Mouse (Mus musculus) MEL (cell line): ENCODE results near the gene Gm17581. TPM values are rescaled to one million over a fixed set of nuclear protein-coding genes. Genes with fewer than 3 reads are reported as not detected.

ENCODE experiments used
- DNase-seq: peaks from one replicate; pipeline ENCODE4 v3.0.0; 2011; ENCODE audit warnings: low read depth, low spot score
- H3K27ac ChIP-seq: 2 replicates; pipeline ENCODE4 v1.5.1; 2012; ENCODE audit warnings: low read depth, mild to moderate bottlenecking, control low read depth, low read length, moderate library complexity; ENCODE audit not compliant: control insufficient read depth
- H3K27me3 ChIP-seq, 2 experiments: fragments of 150-350 bp in 1 of 2; sonication (generic) in 1 of 2; 2 replicates each; pipeline ENCODE4 v1.6.1; 2012; ENCODE audit warnings: low read length in 2 of 2, mild to moderate bottlenecking in 2 of 2, improper control_type of control experiment in 1 of 2, moderate library complexity in 1 of 2; ENCODE audit not compliant: insufficient read depth in 2 of 2, control insufficient read depth in 1 of 2
- H3K36me3 ChIP-seq, 2 experiments: 2 replicates each; pipeline ENCODE4 v1.6.1; 2012 to 2014; ENCODE audit warnings: low read length in 2 of 2, improper control_type of control experiment in 1 of 2, inconsistent platforms in 1 of 2, mild to moderate bottlenecking in 1 of 2; ENCODE audit not compliant: insufficient read depth in 2 of 2, control insufficient read depth in 1 of 2
- H3K4me1 ChIP-seq, 2 experiments: fragments of 150-350 bp in 1 of 2; sonication (generic) in 1 of 2; 2 replicates each; pipeline ENCODE4 v1.6.1; 2012; ENCODE audit warnings: low read length in 2 of 2, improper control_type of control experiment in 1 of 2, mild to moderate bottlenecking in 1 of 2; ENCODE audit not compliant: insufficient read depth in 2 of 2, control insufficient read depth in 1 of 2
- H3K4me3 ChIP-seq, 2 experiments: fragments of 150-350 bp in 1 of 2; sonication (generic) in 1 of 2; 2 replicates each; pipeline ENCODE4 v1.5.1; 2012; ENCODE audit warnings: low read depth in 2 of 2, low read length in 2 of 2, mild to moderate bottlenecking in 2 of 2, moderate library complexity in 2 of 2, control low read depth in 1 of 2, improper control_type of control experiment in 1 of 2; ENCODE audit not compliant: control insufficient read depth in 1 of 2, insufficient read depth in 1 of 2
- H3K79me2 ChIP-seq: 2 replicates; pipeline ENCODE4 v1.6.1; 2012; ENCODE audit warnings: mild to moderate bottlenecking, low read length, moderate library complexity; ENCODE audit not compliant: control insufficient read depth, poor library complexity, insufficient read depth
- H3K9ac ChIP-seq: 2 replicates; pipeline ENCODE4 v1.6.1; 2012; ENCODE audit warnings: low read depth, mild to moderate bottlenecking, control low read depth, low read length, moderate library complexity; ENCODE audit not compliant: control insufficient read depth, poor library complexity, severe bottlenecking
- H3K9me3 ChIP-seq: fragments of 150-350 bp; sonication (generic); replicated peaks from 2 replicates; pipeline ENCODE4 v1.6.1; 2012; ENCODE audit warnings: mild to moderate bottlenecking, low read length, improper control_type of control experiment, moderate library complexity; ENCODE audit not compliant: insufficient read depth
- CHD1 ChIP-seq: IDR thresholded peaks from 2 replicates; pipeline ENCODE4 v1.6.1; 2012; ENCODE audit warnings: low read depth, mild to moderate bottlenecking, inconsistent platforms, low read length, improper control_type of control experiment
- CTCF ChIP-seq, 3 experiments: IDR thresholded peaks in 2 of 3; conservative IDR thresholded peaks in 1 of 3; 2 replicates each; pipeline ENCODE4 v1.5.1; 2011 to 2012; ENCODE audit warnings: low read length in 3 of 3, low read depth in 2 of 3, mild to moderate bottlenecking in 2 of 3, improper control_type of control experiment in 1 of 3, inconsistent platforms in 1 of 3, mixed read lengths in 1 of 3, moderate library complexity in 1 of 3; ENCODE audit not compliant: control insufficient read depth in 1 of 3, insufficient read depth in 1 of 3, poor library complexity in 1 of 3, severe bottlenecking in 1 of 3
- EP300 ChIP-seq, 2 experiments: IDR thresholded peaks; 2 replicates each; pipeline ENCODE4 v1.6.1; 2011; ENCODE audit warnings: improper control_type of control experiment in 2 of 2, low read length in 2 of 2, low read depth in 1 of 2, mild to moderate bottlenecking in 1 of 2
- ETS1 ChIP-seq: IDR thresholded peaks from 2 replicates; pipeline ENCODE4 v1.6.1; 2012; ENCODE audit warnings: low read depth, mild to moderate bottlenecking, inconsistent platforms, low read length, improper control_type of control experiment, moderate library complexity
- GABPA ChIP-seq: IDR thresholded peaks from 2 replicates; pipeline ENCODE4 v1.6.1; 2012; ENCODE audit warnings: low read depth, mild to moderate bottlenecking, inconsistent platforms, low read length, improper control_type of control experiment, moderate library complexity
- HCFC1 ChIP-seq: IDR thresholded peaks from 2 replicates; pipeline ENCODE4 v1.6.1; 2012; ENCODE audit warnings: low read depth, mild to moderate bottlenecking, inconsistent platforms, low read length, improper control_type of control experiment, moderate library complexity
- JUND ChIP-seq: IDR thresholded peaks from 2 replicates; pipeline ENCODE4 v1.6.1; 2011; ENCODE audit warnings: low read depth, mild to moderate bottlenecking, improper control_type of control experiment, low read length
- MAFK ChIP-seq: IDR thresholded peaks from 2 replicates; pipeline ENCODE4 v1.6.1; 2011; ENCODE audit warnings: low read depth, mild to moderate bottlenecking, low read length, improper control_type of control experiment, borderline replicate concordance
- MAX ChIP-seq: IDR thresholded peaks from 2 replicates; pipeline ENCODE4 v1.6.1; 2011; ENCODE audit warnings: low read length, improper control_type of control experiment
- MAZ ChIP-seq: IDR thresholded peaks from 2 replicates; pipeline ENCODE4 v1.6.1; 2012; ENCODE audit warnings: low read depth, mild to moderate bottlenecking, inconsistent platforms, low read length, improper control_type of control experiment
- MEF2A ChIP-seq: IDR thresholded peaks from 2 replicates; pipeline ENCODE4 v1.6.1; 2014; ENCODE audit warnings: low read depth, mild to moderate bottlenecking, inconsistent platforms, low read length, improper control_type of control experiment; ENCODE audit not compliant: poor library complexity, insufficient replicate concordance, severe bottlenecking; ENCODE audit errors: extremely low read depth
- MXI1 ChIP-seq: IDR thresholded peaks from 2 replicates; pipeline ENCODE4 v1.6.1; 2011; ENCODE audit warnings: mild to moderate bottlenecking, low read depth, low read length, improper control_type of control experiment
- MYB ChIP-seq: IDR thresholded peaks from 2 replicates; pipeline ENCODE4 v1.6.1; 2011; ENCODE audit warnings: mild to moderate bottlenecking, low read depth, low read length, improper control_type of control experiment
- NELFE ChIP-seq: IDR thresholded peaks from 2 replicates; pipeline ENCODE4 v1.6.1; 2011; ENCODE audit warnings: low read depth, low read length, improper control_type of control experiment
- POLR2AphosphoS2 ChIP-seq: IDR thresholded peaks from 2 replicates; pipeline ENCODE4 v1.6.1; 2011; ENCODE audit warnings: low read length, improper control_type of control experiment
- POLR2AphosphoS5 ChIP-seq: IDR thresholded peaks from 2 replicates; pipeline ENCODE4 v1.6.1; 2012; ENCODE audit warnings: low read depth, borderline replicate concordance, mild to moderate bottlenecking, inconsistent platforms, low read length, moderate library complexity, mixed read lengths
- RCOR1 ChIP-seq: IDR thresholded peaks from 2 replicates; pipeline ENCODE4 v1.6.1; 2012; ENCODE audit warnings: low read depth, mild to moderate bottlenecking, inconsistent platforms, low read length, improper control_type of control experiment
- SIN3A ChIP-seq: IDR thresholded peaks from 2 replicates; pipeline ENCODE4 v1.6.1; 2012; ENCODE audit warnings: low read length, improper control_type of control experiment, inconsistent platforms
- SMC3 ChIP-seq: IDR thresholded peaks from 2 replicates; pipeline ENCODE4 v1.6.1; 2011; ENCODE audit warnings: low read depth, low read length, improper control_type of control experiment
- TAL1 ChIP-seq: IDR thresholded peaks from 2 replicates; pipeline ENCODE4 v1.6.1; 2012; ENCODE audit warnings: mild to moderate bottlenecking, inconsistent platforms, low read length, moderate library complexity, mixed read lengths
- TBP ChIP-seq: IDR thresholded peaks from 2 replicates; pipeline ENCODE4 v1.8.0; 2011; ENCODE audit warnings: low read depth, low read length, improper control_type of control experiment
- UBTF ChIP-seq: IDR thresholded peaks from 2 replicates; pipeline ENCODE4 v1.6.1; 2012; ENCODE audit warnings: low read depth, mild to moderate bottlenecking, inconsistent platforms, low read length, improper control_type of control experiment, moderate library complexity, borderline replicate concordance; ENCODE audit not compliant: insufficient read depth
- USF1 ChIP-seq: IDR thresholded peaks from 2 replicates; pipeline ENCODE4 v1.6.1; 2014; ENCODE audit warnings: low read depth, mild to moderate bottlenecking, inconsistent platforms, low read length, improper control_type of control experiment, moderate library complexity
- USF2 ChIP-seq, 2 experiments: IDR thresholded peaks; 2 replicates each; pipeline ENCODE4 v1.6.1; 2011 to 2012; ENCODE audit warnings: improper control_type of control experiment in 2 of 2, low read length in 2 of 2, borderline replicate concordance in 1 of 2, inconsistent platforms in 1 of 2, low read depth in 1 of 2, mild to moderate bottlenecking in 1 of 2; ENCODE audit not compliant: insufficient read depth in 1 of 2
- ZC3H11A ChIP-seq: IDR thresholded peaks from 2 replicates; pipeline ENCODE4 v1.6.1; 2012; ENCODE audit warnings: low read depth, mild to moderate bottlenecking, inconsistent platforms, low read length, improper control_type of control experiment
- ZKSCAN1 ChIP-seq: IDR thresholded peaks from 2 replicates; pipeline ENCODE4 v1.6.1; 2012; ENCODE audit warnings: low read depth, mild to moderate bottlenecking, inconsistent platforms, low read length, improper control_type of control experiment, moderate library complexity
- ZNF384 ChIP-seq: IDR thresholded peaks from 2 replicates; pipeline ENCODE4 v1.6.1; 2012; ENCODE audit warnings: low read depth, mild to moderate bottlenecking, inconsistent platforms, low read length, improper control_type of control experiment
- polyA plus RNA-seq, 2 experiments: library from polyadenylated mRNA; stranded (reverse) in 1 of 2; unstranded in 1 of 2; fragments of >175 nt in 1 of 2; fragments of >200 nt in 1 of 2; gene quantifications; 2 replicates each; pipeline versions ENCODE4 v1.2.1 to v1.2.4; 2012; ENCODE audit warnings: low replicate concordance in 2 of 2, low read depth in 1 of 2; ENCODE audit not compliant: insufficient read length in 2 of 2, insufficient read depth in 1 of 2, missing spikeins in 1 of 2
- total RNA-seq: library from RNA; depleted of rRNA; stranded (reverse); fragments of 300-350 nt; gene quantifications from 2 replicates; pipeline ENCODE4 v1.2.3, GENCODE M21; 2012

Gm17581 gene
- total and polyA plus RNA-seq, 3 experiments = not detected

DNA sequence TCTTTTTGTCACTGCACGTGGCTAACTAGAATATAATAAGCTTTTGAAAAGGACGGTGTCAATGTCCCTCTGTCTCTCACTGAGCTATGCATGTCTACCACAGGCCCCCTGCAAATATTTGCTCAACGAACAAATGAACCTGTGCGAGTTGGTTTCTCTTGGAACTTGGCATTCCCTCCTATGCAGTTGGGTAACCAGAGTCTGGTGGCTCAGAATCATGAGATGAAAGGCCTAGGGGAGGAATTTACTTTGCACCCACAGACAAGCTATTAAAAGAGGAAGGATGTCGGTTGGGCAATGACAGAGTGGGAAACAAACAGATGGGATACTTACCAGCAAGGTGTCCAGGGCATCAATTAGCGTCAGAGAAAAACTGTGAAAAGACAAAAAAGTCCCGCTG is 9.4 kb downstream of the Gm17581 start:
- no peak overlapping the region for H3K9ac ChIP-seq
- H3K4me1 ChIP-seq = peaks cover 0 to 14% of the 10 kb centered on the region in 2 experiments; a peak in 2 of 4 replicates
- H3K9me3 ChIP-seq = no peaks in the 10 kb centered on the region
- TF ChIP-seq ZNF384 (no peak), NELFE (no peak), USF1 (no peak), TAL1 (no peak), USF2 (IDR thresholded peaks at IDR 0.05; ENCODE audit: borderline replicate concordance in 1 of 2, insufficient read depth in 1 of 2, low read depth in 1 of 2, low read length in 2 of 2) (no peak), SMC3 (no peak), ZKSCAN1 (no peak), ZC3H11A (no peak), ETS1 (no peak), EP300 (IDR thresholded peaks at IDR 0.05; ENCODE audit: low read depth in 1 of 2, low read length in 2 of 2) (no peak), SIN3A (no peak), MXI1 (no peak), POLR2AphosphoS5 (no peak), CHD1 (no peak), TBP (no peak), MAZ (no peak), UBTF (no peak)
- H3K79me2 ChIP-seq = no peaks in the 10 kb centered on the region
- H3K27ac ChIP-seq = no peak overlapping the region
- no peak overlapping the region for H3K4me3 ChIP-seq
- H3K36me3 ChIP-seq = peaks cover 0 to 3% of the 10 kb centered on the region in 2 experiments; a peak in 3 of 4 replicates
- H3K27me3 ChIP-seq = no peaks in the 10 kb centered on the region
- no peak for DNase-seq

- DNase-seq = no peak
- Histone ChIP-seq H3K27ac (no peak overlapping the region), H3K36me3 (no peaks in the 10 kb centered on the region; a peak in 3 of 4 replicates), H3K79me2 (no peaks in the 10 kb centered on the region), H3K9ac (no peak overlapping the region), H3K4me3 (no peak overlapping the region), H3K4me1 (peaks cover 0 to 6% of the 10 kb centered on the region in 2 experiments; a peak in 2 of 4 replicates), H3K9me3 (no peaks in the 10 kb centered on the region), H3K27me3 (no peaks in the 10 kb centered on the region)
- TF ChIP-seq ETS1 (no peak), CTCF (IDR thresholded peaks at IDR 0.05 in 2 of 3, conservative IDR thresholded peaks at IDR 0.05 in 1 of 3; ENCODE audit: control insufficient read depth in 1 of 3, insufficient read depth in 1 of 3, low read depth in 2 of 3, low read length in 3 of 3, poor library complexity in 1 of 3, severe bottlenecking in 1 of 3) (no peak), EP300 (IDR thresholded peaks at IDR 0.05; ENCODE audit: low read depth in 1 of 2, low read length in 2 of 2) (no peak), MYB (no peak), JUND (no peak), RCOR1 (no peak), MAX (no peak), POLR2AphosphoS2 (no peak), HCFC1 (no peak), CHD1 (no peak), GABPA (no peak), MEF2A (no peak), MAZ (no peak), MXI1 (no peak), MAFK (no peak)
Observed at GRCm38 (mm10) chr2:155724526-155724925, 11.1 kb downstream of the Gm17581 start.
